Mouse (Mus musculus) ovary, adult 18-20 months (tissue): Measurements from ENCODE around the gene Sar1a.

Experiments
- DNase-seq: peaks from one replicate; pipeline ENCODE4 v3.0.0; 2022; ENCODE audit warnings: low spot score, mixed read lengths

Sar1a gene

DNA sequence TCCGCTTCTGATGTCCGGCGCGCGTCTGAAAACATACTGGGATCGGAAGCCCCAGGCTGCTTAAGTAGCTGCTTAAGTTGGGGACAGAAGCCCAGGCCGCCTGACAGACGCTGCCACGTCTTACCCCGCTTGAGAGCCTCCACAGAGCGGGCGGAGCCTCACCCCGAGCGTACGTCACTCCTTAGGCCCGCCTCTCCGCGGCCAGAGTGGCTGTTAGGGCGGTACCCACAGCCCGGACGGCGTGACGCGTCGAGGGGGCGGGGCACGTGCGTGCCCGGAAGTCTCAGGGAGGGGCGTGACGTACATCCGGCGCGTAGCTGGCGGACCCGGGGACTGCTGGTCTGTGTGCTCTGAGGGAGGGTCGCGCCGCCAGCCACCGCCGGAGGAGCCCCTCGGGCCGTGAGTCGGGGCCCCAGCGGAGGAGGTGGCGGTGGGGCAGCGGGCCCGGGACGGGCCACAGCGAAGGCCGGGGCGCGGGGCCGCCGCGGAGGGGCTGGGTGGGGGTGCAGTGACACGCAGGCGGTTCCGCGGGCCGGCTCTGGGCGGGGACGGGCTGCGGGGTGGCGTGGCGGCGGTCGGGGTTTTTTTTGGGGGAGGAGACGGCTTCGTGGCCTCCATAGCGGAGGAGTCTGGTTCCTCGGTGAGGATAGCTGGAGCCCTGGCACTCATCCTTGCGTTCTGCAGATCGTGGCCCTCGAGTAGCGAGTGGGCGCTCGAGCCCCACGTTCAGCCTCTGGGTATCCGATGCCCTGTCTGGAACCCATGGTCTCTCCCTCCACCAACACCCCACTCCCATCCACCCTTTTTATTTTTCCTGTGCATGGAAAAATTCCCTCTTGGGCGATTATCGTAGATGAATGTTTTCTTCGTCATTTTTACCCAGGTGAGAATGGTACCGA is at the start of gene Sar1a:
Gene Sar1a, plus strand, starts transcription at position 285 of the 899 bp plus-strand sequence.
- peak; percentile 97 for DNase-seq

- DNase-seq: no peak
Measured at GRCm38 (mm10) chr10:61632445-61632844, 47.7 kb upstream of the Sar1a start.

DNA sequence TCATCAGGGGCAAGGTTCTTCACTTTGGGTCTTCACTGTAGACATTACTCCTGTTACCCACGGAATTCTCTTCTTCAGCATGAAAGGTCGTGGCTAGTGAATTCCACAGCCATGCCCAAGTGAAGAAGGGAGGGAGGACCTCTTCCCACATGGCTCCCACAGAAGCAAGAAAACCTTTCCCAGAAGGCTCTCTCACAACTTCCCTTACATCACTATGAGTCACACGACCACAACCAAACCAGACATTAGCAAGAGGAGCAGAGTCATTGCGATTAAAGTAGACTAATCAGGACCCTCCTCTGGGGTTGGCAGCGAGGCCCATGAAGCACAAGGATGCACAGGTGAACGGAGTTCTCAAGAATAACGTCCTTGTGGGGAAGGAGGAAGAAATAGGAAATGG is 43.0 kb upstream of the Sar1a start:
- no peak for DNase-seq

- DNase-seq: no peak
Measured at GRCm38 (mm10) chr10:61640363-61640762, 39.7 kb upstream of the Sar1a start.

GRCm38 (mm10) chr10:61646557-61646956 is 33.5 kb upstream of the Sar1a start:
- DNase-seq: no peak

- peak; percentile 82 for DNase-seq
Measured at GRCm38 (mm10) chr10:61647790-61648736, 32.0 kb upstream of the Sar1a start, which contains the start of gene Ppa1. Gene Ppa1, plus strand, starts transcription at chr10:61648552.

DNA sequence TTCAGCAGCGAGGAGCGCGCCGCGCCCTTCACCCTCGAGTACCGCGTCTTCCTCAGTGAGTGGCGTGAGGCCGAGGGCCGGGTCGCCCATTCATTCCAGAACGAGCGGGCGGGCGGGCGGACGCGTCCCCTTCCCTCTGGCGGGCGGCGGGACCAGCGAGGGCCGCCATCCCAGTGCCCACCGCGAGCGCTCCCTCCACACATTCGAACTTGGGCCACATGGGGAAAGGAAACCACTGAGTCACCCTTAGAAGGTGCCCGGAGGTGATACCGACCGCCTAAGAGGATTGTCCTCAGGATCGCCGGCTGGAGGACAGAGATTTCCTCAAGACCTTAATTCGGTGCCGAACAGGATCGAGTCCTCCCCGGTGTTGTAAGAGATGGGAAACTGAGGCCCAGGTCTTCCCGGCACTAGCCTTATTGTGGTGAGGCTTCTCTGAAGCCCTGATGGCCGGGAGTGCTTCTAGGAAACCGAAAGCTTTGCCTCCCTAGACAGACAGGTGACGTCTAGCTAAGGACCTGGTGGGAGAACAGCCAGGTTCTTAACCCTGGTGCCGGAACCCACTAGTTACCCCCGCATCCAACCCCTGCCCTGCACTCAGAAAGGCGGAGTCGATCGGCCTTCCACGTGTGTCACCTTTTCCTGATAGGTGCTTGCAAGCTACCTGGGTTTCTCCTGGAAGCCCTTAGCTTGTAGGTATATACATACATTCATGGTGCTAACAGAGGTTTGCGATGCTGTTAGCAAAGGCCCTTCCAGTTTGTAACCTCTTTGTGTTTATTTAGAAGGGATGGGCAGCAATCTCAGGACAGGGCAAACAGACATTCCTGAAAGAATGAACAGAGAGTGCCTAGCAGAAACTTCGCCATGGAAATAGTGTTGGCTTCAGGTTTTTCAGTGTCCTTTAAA is 31.1 kb upstream of the Sar1a start:
- no peak for DNase-seq

- no peak for DNase-seq
Measured at GRCm38 (mm10) chr10:61654105-61654504, 26.0 kb upstream of the Sar1a start.

DNA sequence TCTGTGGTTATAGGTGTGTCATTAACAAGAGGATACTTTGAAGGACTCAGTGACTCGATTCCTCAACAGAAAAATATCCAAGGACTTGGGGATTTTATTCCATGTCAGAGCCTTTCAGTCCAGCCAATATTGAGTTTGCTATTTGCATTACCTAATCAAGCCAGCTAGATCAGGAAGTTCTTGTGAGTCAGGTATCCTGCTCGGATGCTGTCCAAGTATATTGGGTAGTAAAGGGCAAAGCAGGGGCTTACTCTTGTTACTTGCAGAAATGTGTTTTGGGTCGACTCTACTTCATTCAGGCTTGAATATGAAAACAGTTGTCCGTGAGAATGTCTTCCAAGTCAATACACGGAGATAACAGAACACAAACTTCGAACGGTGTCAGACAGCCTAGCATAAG is 25.4 kb upstream of the Sar1a start:
- DNase-seq: no peak

GRCm38 (mm10) chr10:61655188-61655587 is 24.9 kb upstream of the Sar1a start:
- no peak for DNase-seq

GRCm38 (mm10) chr10:61656928-61657882 is 22.9 kb upstream of the Sar1a start:
- DNase-seq: no peak

DNA sequence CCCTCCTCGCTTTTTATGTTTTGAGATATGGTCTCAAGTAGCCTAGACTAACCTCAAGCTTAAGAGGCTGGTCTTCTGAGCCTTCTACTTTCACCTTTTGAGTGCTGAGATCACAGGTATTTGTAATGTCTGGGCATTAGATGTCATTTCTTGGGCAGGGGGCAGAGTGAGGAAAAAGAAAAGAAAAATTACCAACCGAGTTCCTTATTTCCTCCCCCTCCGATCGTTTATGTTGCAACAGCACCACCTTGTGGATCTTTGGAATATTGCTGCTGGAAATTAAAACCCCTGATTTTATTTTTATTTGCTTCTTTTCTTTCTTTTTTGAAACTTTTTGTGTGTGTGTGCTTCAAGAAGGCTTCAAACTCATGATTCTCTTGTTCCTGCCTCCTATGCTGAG is 22.1 kb upstream of the Sar1a start:
- DNase-seq: no peak

DNA sequence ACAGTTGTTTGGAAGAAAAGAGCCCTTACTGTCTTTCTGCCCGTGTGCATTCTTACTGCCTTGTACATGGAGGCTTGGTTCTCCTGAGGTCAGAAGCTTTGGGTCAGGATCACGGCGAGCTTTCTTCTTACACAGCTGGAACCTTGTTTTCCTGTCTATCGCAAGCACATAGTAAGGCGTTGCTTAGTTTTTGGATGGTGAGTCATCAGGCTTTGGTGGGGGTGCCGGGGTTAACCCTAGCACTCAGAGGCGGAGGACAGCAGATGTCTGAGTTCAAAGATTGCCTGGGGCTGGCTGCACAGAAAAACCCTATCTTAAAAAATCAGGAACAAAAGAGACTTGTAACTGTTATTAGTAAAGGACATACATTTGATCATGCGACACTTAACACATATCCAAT is 18.2 kb upstream of the Sar1a start:
- no peak for DNase-seq

GRCm38 (mm10) chr10:61662391-61662988 is 17.6 kb upstream of the Sar1a start:
- DNase-seq: no peak

DNA sequence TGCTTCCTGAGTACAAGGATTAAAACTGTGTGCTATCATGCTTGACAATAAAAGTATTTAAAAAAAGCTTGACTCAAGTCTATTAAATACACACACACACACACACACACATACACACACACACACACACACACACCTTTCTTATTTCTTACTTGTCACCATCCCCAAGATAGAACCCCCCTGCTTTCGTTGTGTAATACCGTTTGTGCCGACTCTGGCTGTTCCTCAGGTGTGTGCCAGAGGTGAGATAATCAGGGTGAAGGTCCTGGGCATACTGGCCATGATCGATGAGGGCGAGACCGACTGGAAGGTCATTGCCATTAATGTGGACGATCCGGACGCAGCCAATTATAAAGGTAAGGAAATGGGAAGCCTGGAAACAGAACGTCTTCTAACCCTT is 15.0 kb upstream of the Sar1a start:
- no peak for DNase-seq

DNA sequence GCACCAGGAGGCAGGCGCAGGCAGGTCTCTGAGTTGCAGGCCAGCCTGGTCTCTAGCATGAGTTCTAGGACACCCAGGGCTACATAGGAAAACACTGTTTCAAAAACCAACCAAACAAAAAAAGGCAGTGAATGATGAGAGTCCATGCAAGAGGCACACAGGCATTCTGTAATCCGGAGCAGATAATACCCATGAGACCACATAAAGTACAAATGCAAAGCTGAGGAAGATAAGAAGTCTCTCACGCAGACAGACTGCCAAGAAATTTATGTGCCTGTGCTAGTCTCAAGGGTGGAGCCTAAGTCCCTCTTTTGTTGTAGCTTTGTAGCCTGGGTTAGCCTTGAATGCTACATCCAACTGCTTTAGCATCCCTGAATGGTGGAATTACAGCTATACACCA is 14.4 kb upstream of the Sar1a start:
- no peak for DNase-seq

DNA sequence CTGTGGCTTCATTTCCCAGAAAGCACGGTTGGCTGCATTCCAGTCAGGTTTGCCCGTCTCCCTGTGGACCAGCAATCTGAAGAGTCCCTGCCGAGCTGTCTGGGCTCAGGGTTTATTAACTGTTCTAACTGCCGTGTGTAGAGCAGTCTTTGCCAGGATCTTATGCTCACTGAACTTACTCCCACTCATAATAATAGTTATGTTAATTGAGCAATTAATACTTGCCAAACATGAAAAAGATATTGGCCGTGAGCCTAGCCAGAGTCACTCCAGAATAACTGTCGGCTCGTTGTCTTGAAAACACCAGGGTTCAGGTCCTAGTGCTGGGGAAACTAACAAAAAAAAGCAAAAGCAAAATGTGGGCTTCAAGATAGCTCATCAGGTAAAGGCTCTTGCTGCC is 10.8 kb upstream of the Sar1a start:
- DNase-seq: no peak

DNA sequence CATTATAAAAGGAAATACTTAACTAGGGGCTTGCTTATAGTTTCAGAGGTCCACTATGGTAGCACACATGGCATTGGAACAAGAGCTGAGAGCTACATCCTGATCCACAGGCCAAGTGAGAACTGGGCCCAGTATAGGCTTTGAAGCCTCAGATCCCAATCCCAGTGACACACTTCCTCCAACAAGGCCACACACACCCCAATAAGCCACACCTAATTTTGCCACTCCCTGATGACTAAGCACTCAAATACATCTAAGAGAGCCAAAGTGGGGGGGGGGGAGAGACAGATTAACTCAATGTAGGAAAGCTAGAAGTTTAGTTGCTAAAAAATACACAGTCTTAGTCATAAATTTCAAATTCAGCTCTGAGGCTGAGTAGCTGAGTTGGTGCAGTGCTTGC is 10.2 kb upstream of the Sar1a start:
- no peak for DNase-seq

DNA sequence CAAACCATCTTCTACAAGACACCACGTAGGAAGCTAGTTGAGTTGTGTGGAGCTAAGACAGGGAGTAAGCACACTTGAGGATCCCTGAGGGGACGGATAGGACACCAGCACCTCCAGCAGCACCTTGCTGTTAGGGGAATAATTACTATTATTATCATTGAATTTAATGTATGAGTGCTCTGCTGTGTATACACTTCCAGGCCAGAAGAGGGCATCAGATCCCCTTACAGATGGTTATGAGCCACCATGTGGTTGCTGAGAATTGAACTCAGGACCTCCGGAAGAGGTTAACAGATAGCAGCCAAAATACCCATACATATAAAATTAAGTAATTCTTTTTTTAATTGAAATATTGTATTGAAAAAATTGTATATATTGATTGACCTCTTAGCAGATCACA is 9.3 kb upstream of the Sar1a start:
- DNase-seq: no peak

DNA sequence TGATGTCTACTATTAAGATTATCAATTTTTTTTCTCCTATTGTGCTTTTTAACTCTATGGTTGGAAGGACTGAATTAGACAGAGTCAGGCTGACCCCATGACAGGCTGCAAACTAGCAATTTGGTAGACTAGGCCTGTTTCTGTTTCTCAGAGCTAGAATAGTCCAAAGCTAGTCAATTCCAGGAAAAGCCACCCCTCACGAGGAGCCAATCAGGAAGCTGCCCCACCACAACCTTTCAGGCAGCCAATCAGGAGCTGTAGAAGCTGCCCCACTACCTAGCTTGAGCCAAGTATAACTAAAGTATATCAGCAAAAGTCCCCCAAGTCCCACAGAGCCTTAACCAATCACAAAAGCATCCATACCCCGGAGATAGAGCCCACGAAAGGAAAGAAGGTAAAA is 4.2 kb upstream of the Sar1a start:
- DNase-seq: no peak
